Mouse (Mus musculus) retina, adult 2 months (tissue): ENCODE data around the gene Fignl1.

Experiments used
- DNase-seq: peaks from one replicate; pipeline ENCODE4 v3.0.0-alpha.2; 2012; ENCODE audit warnings: low read depth, low spot score

Gene Fignl1

DNA sequence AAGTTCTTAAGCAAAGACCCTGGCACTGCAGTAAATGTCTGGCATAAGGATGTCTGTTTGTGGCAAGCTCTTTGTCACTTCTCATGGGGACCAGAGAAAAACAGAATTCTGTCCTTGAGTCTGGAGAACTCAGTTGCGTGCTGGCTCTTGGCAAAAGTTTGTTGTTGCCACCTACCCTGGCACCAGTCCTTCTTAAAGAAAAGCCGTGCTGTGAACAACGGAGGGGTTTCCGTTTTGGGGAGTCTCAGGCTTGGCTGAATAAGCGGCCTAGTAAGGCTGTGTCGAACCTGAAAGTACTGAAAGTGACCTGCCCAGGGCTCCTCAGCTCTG lies 24.0 kb upstream of the Fignl1 start:
- no peak for DNase-seq

- DNase-seq, result no peak
Observed at GRCm38 (mm10) chr11:11831940-11832754, 23.4 kb upstream of the Fignl1 start.

GRCm38 (mm10) chr11:11831526-11831925 lies 22.8 kb upstream of the Fignl1 start:
- DNase-seq, result no peak

DNA sequence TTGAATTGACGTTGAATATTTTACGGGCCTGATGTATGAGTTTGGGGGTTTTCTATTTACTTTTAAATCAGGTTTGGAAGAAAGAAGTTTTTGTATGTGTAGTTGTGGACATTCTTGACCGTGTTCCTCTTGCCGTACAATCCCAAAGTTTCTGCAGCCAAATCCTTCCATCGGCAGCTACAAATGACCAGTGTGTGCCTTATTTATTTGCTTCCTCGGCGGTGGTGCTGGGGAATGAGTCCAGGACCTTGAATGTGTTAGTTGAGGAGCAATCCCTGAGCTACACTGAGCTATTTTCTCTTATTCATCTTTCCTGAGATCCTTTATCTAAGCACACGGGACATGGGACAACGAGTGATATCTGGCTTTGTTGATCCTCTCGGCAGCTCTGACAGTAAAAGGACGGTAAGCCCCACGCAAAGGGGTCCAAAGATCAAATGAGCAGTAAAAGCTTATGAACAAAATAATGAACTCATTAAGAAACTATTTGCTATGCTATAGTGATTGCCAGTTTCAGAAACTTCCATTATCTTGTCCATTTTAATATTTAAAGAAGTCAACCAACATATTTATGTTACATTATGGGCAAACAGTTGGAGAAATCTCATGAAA lies 22.2 kb upstream of the Fignl1 start:
- DNase-seq, result no peak

- DNase-seq, result no peak
Observed at GRCm38 (mm10) chr11:11829161-11830000, 20.6 kb upstream of the Fignl1 start.

DNA sequence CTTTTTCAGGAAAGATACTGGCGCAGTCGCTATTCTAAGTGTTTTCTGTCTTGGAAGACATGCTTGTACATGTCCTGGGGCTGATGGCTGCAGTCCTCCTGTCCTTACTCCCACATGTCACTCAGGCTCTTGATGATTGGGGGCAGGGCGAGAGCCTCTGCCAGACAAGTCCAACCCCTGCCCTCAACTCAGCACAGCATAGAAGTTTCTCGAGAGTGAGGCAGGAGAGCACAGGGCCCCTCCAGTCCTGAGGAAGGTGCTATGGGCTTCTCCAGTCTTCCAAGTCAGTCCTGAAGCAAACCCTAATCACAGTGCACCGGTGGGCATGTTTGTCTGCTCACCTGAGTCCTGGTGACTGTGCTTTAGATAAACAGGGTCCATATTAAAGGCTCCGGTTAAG lies 20.0 kb upstream of the Fignl1 start:
- DNase-seq, result no peak

DNA sequence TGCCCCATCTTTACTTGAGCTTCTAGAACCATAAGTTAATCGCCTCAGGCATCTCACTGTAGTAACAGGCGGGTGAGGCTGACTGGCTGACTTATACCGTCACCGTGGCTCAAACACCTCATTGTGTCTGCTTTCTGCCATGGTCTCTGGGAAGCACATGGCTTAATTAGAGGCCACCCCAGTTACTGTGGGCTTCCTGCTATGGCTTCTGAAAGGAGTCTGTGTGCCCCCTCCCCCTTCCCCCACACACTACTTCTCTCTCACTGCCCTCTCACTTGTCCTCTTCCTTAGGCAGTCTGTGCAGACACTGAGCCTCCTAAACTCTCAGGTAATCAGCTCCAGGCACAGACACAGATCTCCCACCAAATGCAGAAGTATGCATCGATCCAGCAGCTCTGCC lies 19.5 kb upstream of the Fignl1 start:
- no peak for DNase-seq

DNA sequence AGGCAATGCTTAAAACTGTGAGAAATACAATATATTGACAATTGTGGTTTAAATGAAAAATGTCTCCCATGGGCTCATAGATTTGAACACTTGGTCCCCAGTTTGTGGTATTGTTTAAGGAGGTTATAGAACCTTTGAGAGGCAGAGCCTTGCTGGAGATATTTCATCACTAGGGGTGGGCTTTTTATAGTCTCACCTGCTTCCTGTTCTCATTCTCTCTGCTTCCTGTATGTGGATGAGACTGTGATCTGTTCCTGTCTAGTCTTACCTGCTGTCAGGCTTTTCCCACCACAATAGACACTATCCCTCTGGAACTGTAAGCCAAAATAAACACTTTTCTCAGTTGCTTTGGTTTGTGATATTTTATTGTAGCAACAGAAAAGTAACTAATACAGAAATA lies 17.7 kb upstream of the Fignl1 start:
- no peak for DNase-seq

DNA sequence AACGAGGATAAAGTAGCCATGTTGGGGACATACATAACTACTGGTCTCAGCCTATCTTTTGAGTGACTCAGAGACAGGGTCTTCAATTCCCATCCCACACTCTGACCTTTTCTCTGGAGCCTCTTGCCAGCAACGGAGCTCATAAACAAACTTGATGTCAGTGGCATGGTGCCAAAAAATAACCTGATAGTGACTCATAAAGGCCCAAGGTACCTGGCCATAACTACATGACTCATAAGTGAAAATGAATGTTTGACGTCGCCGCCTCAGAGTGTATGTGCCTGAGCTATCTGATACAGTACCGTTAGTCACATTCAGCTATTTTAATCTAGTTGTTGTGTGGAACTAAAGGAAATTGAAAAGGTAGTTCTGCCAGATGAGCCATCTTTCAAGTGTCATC lies 16.9 kb upstream of the Fignl1 start:
- DNase-seq, result no peak

GRCm38 (mm10) chr11:11824970-11825635 lies 16.3 kb upstream of the Fignl1 start:
- no peak for DNase-seq

DNA sequence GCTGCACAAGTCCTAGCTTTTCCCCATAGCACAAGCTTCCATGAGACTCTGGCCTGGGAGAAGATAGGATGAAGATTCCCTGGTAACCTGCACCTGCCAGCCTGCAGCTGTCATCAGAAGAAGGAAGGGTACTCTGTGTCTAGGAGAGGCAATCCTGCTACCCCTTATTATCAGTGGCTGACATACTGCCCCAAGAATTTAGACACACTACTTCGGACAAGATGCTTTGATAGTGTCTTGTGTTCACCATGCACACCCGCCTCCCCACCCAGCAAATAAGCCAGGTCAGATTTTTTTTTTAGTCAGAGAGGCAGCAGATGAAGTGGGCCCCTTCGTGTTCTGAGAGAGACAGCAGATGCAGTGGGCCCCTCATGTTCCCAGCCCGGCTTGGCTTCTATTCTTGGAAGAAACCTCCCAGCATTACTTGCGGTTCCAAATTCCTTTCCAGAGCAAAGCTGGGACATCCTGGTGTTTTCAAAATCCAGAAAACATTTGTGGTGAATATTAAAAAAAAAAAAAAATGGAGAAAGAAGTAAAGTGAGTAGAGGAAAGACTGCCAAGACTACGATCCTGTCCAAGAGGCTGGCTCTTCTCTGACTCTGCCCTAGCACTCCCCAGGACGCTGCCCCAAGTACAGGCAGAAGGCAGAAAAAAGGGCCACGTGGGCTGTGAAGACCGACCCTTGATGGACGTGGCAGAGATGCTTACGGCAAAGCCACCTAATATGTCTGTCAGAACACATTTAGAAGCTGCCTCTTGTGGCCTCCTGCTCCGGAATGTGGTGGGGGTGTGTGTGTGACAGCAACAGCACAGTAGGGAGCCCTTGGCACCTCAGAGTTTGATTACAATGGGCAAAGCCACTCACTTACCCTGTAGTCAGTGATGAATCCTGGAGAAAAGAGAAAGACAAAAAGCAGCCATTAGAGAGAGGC lies 15.5 kb upstream of the Fignl1 start:
- DNase-seq, result no peak

DNA sequence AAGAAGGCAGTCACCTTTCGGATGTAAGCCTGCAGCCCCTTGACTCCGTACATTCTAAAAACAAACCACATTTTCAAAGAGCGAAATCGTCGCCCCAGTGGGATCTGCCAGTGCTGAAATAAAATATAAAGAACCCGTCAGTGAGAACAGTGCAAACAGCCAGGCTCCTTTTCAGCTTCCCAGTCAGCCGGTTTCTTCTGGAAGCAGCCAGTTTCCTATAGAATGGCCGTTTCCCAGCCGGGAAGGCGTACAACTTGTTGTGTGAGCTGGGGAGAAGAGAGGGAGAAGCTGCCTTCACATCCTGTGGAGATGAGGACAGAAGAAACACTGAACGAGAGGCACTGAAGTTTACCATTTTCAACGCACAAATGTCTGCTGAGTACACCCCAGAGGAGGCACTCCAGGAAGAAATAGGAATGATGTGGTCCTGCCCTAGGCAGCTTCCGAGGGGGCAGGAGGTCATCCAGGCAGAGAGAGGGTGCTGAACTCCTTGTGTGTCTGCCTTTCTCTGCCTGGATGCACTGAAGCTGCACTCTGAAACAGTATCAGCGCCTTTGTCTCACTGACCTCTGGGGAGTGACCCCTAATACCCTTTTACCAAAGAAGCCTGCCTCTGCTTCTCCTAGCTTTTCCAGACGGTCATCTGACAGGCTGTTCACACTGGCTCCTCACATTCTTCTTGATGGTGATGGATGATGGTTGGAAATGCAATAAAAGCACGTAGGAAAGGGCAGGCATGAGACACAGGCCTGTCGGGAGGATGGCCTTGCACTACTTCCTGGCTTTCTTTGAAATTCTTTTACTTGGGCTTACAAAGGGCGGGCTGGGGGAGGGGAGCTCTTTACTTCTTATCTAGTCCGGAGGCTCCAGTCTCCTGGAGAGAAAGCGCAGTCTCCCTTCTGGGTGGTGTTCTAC lies 13.7 kb upstream of the Fignl1 start:
- no peak for DNase-seq

DNA sequence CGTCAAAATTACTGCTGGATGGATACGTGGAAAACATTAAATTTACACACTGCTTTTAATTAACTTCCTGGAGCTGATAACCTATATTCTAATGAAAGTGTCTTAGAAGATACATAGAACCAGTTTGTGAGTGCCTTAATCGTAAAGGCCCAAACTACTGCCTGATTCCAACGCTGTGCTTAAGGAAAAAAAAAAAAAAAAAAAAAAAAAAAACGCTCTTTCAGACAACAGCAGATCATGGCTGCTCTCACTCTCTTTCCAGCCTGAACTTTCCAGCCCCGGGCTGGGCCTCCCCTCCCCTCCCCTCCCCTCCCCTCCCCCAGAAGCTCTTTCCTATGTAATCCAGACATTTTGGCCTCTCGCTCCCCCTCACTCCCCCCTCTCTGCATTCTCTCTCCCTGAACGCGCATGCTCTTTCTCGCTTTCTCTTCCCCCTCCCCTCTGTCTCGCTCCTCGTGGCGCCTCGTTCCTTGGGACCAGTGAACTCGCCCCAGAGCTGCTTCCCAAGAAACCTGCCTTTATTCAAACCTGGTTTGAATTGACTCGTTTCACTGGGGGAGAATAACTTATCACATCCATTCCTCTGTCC lies 12.7 kb upstream of the Fignl1 start:
- DNase-seq, result no peak

DNA sequence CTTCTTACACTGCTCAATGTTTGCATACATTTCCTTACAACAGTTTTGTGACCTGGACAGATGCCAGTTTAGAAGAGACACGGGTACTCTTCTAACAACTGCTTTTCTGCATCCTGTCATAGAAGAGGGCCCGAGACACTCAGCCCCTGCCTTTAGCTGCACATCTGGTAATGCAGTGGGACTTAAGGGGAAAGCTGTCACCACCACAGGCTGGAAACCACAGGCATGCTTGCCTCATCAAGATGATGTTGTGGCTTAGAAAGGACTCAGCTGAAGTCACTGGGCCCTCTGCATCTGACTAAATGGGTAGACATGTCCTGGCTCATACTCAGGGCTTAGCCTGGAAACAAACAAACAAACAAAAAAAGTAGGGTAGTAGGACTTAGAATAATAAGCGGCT lies 12.0 kb upstream of the Fignl1 start:
- DNase-seq, result no peak

GRCm38 (mm10) chr11:11820251-11820650 lies 11.5 kb upstream of the Fignl1 start:
- DNase-seq, result peak; percentile 81

GRCm38 (mm10) chr11:11819206-11819605 lies 10.4 kb upstream of the Fignl1 start:
- DNase-seq, result no peak

- DNase-seq, result no peak
Observed at GRCm38 (mm10) chr11:11818797-11819196, 10.0 kb upstream of the Fignl1 start.

GRCm38 (mm10) chr11:11815737-11816136 lies 7.0 kb upstream of the Fignl1 start:
- no peak for DNase-seq

DNA sequence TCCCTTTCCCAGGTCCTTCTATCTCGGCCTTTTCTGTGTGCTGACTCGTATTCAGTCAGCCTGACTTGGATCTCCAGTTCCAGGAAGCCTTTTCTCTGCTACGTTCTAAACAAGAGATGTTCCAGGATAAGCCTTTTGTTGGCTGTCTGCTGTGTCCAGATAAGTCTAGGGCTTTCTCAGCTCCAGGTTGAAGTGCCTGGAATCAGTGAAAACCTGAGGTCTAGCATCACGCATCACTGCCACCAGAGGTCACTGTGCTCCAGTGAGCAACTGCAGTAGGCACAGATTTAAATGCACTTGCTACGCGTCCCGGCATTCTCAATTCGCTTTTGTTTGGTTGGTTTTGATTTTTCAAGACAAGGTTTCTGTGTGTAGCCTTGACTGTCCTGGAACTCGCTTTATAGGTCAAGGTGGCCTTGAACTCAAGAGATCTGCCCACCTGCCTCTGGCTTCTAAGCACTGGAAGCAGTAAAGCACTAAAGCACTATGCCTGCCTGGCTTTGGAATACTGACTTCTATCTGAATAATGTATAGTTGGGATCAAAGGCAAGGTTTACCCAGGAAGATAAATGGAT lies 3.2 kb upstream of the Fignl1 start:
- DNase-seq, result peak; percentile 42
